Mouse (Mus musculus): ENCODE data around the gene Psors1c2. TPM values are rescaled to one million over a fixed set of nuclear protein-coding genes. Genes with fewer than 3 reads are reported as not detected.

Psors1c2 gene
- polyA plus RNA-seq, 1 experiment from 2014 or later = 0.66 TPM

DNA sequence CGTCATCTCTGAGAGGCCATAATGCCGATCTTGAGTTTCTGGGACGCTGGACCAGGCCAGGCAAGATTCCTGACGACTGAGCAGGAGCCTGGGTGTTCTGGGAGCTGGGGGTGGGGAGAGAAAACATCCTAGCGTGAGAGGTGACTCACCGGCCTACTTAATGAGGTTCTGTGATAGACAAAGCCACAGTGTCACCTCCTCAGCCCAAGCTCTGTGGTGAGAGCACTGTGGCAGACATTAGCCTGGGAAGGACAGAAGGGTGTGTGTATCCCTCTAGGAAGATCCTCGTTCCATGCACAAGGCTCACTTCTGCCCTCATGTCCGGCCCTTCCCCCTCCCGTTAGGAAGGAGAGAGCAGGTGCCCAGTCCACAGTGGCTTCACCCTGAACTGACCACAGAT lies 24.4 kb downstream of the Psors1c2 start:
- Histone ChIP-seq H3K27ac (replicated peaks in 1 of 2; ENCODE audit: control insufficient read depth in 1 of 2, insufficient read depth in 1 of 2, low read depth in 2 of 2, low read length in 2 of 2) (no peak overlapping the region), H3K27me3 (ENCODE audit: control insufficient read depth, insufficient read depth, low read length) (no peaks in the 10 kb centered on the region), H3K9ac (ENCODE audit: low read length) (no peak overlapping the region), H3K4me2 (ENCODE audit: low read length) (no peak overlapping the region), H3K4me3 (ENCODE audit: control insufficient read depth in 1 of 2, insufficient read depth in 1 of 2, low read depth in 1 of 2, low read length in 2 of 2) (no peak overlapping the region), H3K36me3 (ENCODE audit: control insufficient read depth, insufficient read depth, low read length) (no peaks in the 10 kb centered on the region), H3K4me1 (ENCODE audit: control insufficient read depth in 2 of 2, insufficient read depth in 2 of 2, low read length in 2 of 2) (0 out of 4 replicates have a peak, but pooled peaks cover under 1 to 2% of the 10 kb centered on the region in 2 experiments), H3K9me3 (ENCODE audit: control insufficient read depth, low read length) (no peaks in the 10 kb centered on the region; the same call in 1 of the 2 replicates)
- 59% methylated on average over 9 of the region's 9 CpGs for WGBS
- no peak for ATAC-seq (ENCODE audit: insufficient number of reproducible peaks, insufficient read depth, low FRiP score, low read depth)

DNA sequence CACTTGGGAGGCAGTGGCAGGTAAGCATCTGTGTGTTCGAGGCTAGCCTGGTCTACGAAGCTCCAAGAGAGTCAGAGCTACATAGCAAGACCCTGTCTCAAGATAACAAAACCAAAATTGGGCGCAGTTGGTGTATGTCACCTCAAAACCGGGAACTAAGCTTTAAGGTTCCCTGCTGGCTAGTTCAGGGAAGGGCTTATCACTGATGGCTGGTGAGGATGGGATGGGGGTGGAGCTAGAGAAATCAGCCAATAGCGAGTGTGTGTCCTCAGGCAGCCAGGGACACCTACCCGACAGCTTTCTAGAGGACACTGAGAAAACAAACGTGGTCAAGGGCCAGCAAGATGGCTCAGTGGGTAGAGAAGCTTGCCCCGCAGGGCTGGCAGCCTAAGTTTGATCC lies 25.2 kb downstream of the Psors1c2 start:
- WGBS = 50% methylated on average over 8 of the region's 8 CpGs
- Histone ChIP-seq H3K36me3 (ENCODE audit: control insufficient read depth, insufficient read depth, low read length) (no peaks in the 10 kb centered on the region), H3K27me3 (ENCODE audit: control insufficient read depth, insufficient read depth, low read length) (no peaks in the 10 kb centered on the region), H3K4me1 (ENCODE audit: control insufficient read depth in 2 of 2, insufficient read depth in 2 of 2, low read length in 2 of 2) (0 out of 4 replicates have a peak, but pooled peaks cover 0 to 2% of the 10 kb centered on the region in 2 experiments), H3K4me2 (ENCODE audit: low read length) (no peak overlapping the region), H3K4me3 (ENCODE audit: control insufficient read depth in 1 of 2, insufficient read depth in 1 of 2, low read depth in 1 of 2, low read length in 2 of 2) (no peak overlapping the region), H3K9ac (ENCODE audit: low read length) (no peak overlapping the region), H3K27ac (replicated peaks in 1 of 2; ENCODE audit: control insufficient read depth in 1 of 2, insufficient read depth in 1 of 2, low read depth in 2 of 2, low read length in 2 of 2) (no peak overlapping the region), H3K9me3 (ENCODE audit: control insufficient read depth, low read length) (no peaks in the 10 kb centered on the region; the same call in 1 of the 2 replicates)
- ATAC-seq (ENCODE audit: insufficient number of reproducible peaks, insufficient read depth, low FRiP score, low read depth) = no peak

DNA sequence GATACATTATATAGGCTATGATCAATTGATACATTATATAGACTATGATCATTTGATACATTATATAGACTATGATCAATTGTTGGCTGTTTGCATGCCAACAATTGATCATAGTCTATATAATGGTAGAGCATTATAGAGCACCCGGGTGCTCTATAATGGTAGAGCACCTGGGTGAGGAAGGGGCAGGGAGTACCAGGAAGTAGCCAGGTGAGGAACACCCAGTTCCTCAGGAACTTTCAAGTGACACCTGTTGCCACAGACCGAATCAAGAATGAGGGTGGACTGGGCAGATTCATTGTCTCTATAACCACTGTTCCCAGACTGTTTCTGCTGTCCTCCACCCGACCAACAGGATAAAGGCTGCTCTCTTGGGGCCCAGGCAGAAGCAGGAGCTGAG lies 34.1 kb downstream of the Psors1c2 start, which contains the start of gene 2300002M23Rik:
2300002M23Rik (plus strand) TSS at position 301 of the 400 bp plus-strand sequence.
- H3K9me3 ChIP-seq (ENCODE audit: control insufficient read depth, low read length) = no peaks in the 10 kb centered on the region
- H3K27ac ChIP-seq (replicated peaks in 1 of 2; ENCODE audit: control insufficient read depth in 1 of 2, insufficient read depth in 1 of 2, low read depth in 2 of 2, low read length in 2 of 2) = no peak within 1 kb of the TSS
- WGBS = 48% methylated on average over 3 of the region's 3 CpGs
- H3K4me1 ChIP-seq (ENCODE audit: control insufficient read depth in 2 of 2, insufficient read depth in 2 of 2, low read length in 2 of 2) = peaks cover 0 to 6% of the 10 kb centered on the region in 2 experiments; a peak in 2 of 4 replicates
- no peak for ATAC-seq (ENCODE audit: insufficient number of reproducible peaks, insufficient read depth, low FRiP score, low read depth)
- H3K36me3 ChIP-seq (ENCODE audit: control insufficient read depth, insufficient read depth, low read length) = no peaks in the 10 kb centered on the region
- H3K4me2 ChIP-seq (ENCODE audit: low read length) = no peak within 1 kb of the TSS
- no peak within 1 kb of the TSS for H3K4me3 ChIP-seq (ENCODE audit: control insufficient read depth in 1 of 2, insufficient read depth in 1 of 2, low read depth in 1 of 2, low read length in 2 of 2)
- no peak within 1 kb of the TSS for H3K9ac ChIP-seq (ENCODE audit: low read length)
- peaks cover 22% of the 10 kb centered on the region for H3K27me3 ChIP-seq (ENCODE audit: control insufficient read depth, insufficient read depth, low read length)

DNA sequence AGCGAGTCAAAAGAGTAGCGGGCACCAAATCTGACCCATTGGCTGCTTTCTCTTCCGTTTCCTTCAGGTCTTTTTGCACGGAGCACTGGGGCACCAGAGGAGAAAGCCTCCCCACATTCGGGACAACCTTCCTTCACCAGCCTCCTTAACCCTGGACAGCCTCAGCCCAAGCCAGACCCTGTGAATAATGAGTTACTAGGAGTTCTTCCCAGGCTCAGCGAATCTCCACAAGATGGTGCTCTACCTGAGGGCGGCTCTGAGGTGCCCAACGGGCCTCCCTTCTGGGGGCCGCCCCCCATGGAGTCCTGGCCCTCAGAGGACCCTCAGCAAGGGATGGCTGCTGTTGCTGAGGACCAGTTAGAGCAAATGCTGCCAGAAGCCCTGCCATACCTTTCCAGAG lies 34.8 kb downstream of the Psors1c2 start:
- peaks cover 22% of the 10 kb centered on the region for H3K27me3 ChIP-seq (ENCODE audit: control insufficient read depth, insufficient read depth, low read length)
- H3K36me3 ChIP-seq (ENCODE audit: control insufficient read depth, insufficient read depth, low read length) = no peaks in the 10 kb centered on the region
- no peak overlapping the region for H3K27ac ChIP-seq (replicated peaks in 1 of 2; ENCODE audit: control insufficient read depth in 1 of 2, insufficient read depth in 1 of 2, low read depth in 2 of 2, low read length in 2 of 2)
- WGBS = 20% methylated on average over 9 of the region's 9 CpGs
- H3K4me2 ChIP-seq (ENCODE audit: low read length) = no peak overlapping the region
- ATAC-seq (ENCODE audit: insufficient number of reproducible peaks, insufficient read depth, low FRiP score, low read depth) = no peak
- H3K9me3 ChIP-seq (ENCODE audit: control insufficient read depth, low read length) = no peaks in the 10 kb centered on the region
- peaks cover 0 to 6% of the 10 kb centered on the region in 2 experiments; a peak in 2 of 4 replicates for H3K4me1 ChIP-seq (ENCODE audit: control insufficient read depth in 2 of 2, insufficient read depth in 2 of 2, low read length in 2 of 2)
- no peak overlapping the region for H3K9ac ChIP-seq (ENCODE audit: low read length)
- no peak overlapping the region for H3K4me3 ChIP-seq (ENCODE audit: control insufficient read depth in 1 of 2, insufficient read depth in 1 of 2, low read depth in 1 of 2, low read length in 2 of 2)

DNA sequence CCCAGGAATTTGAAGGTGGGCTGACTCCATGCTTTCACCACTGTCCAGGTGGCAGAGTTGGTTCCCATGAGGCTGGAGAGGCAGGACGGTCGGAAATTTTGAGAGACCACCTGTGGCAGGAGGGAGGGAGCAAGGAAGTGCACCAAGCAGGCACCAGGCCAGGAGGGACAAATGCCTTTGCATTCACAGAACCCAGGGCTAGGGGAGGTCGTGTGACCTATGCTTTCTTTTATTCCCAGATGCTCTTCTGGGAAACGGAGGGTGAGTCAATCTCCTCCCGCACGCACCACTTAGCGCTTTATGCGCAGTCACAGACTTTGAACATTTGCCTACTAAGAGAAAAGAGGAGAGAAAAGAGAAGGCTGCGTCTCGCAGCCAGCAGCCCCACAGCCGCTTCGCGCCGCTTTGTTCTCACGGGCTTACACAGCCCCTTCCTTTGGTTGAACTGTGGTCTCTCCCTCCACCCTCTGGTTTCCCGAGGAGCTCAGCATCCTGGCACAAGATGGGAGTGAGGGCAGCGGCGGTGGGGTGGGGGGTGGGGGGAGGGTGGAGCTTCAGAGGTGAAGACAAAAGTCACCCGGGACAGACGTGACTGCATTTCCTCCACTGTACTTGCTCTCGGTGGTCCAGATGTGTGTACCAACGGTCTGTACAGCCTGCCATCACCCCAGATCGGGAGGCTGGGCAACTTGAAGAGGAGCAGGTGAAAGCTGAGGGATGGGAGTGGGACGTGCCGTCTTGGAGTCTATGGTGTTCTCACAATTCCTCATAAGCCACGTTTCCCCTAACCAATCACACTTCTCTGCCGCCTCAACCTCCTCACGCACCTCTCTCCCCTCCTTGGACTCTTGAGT lies 36.3 kb downstream of the Psors1c2 start:
- Histone ChIP-seq H3K4me1 (ENCODE audit: control insufficient read depth in 2 of 2, insufficient read depth in 2 of 2, low read length in 2 of 2) (peaks cover 0 to 6% of the 10 kb centered on the region in 2 experiments; a peak in 2 of 4 replicates), H3K27ac (replicated peaks in 1 of 2; ENCODE audit: control insufficient read depth in 1 of 2, insufficient read depth in 1 of 2, low read depth in 2 of 2, low read length in 2 of 2) (no peak overlapping the region), H3K4me3 (ENCODE audit: control insufficient read depth in 1 of 2, insufficient read depth in 1 of 2, low read depth in 1 of 2, low read length in 2 of 2) (peak overlapping the region; percentile 21 to 32), H3K4me2 (ENCODE audit: low read length) (peak overlapping the region; percentile 63), H3K27me3 (ENCODE audit: control insufficient read depth, insufficient read depth, low read length) (peaks cover 22% of the 10 kb centered on the region), H3K9me3 (ENCODE audit: control insufficient read depth, low read length) (no peaks in the 10 kb centered on the region), H3K36me3 (ENCODE audit: control insufficient read depth, insufficient read depth, low read length) (no peaks in the 10 kb centered on the region), H3K9ac (ENCODE audit: low read length) (peak overlapping the region; percentile 52; the same call in 1 of the 2 replicates)
- 4% methylated on average over 28 of the region's 28 CpGs for WGBS
- no peak for ATAC-seq (ENCODE audit: insufficient number of reproducible peaks, insufficient read depth, low FRiP score, low read depth)

DNA sequence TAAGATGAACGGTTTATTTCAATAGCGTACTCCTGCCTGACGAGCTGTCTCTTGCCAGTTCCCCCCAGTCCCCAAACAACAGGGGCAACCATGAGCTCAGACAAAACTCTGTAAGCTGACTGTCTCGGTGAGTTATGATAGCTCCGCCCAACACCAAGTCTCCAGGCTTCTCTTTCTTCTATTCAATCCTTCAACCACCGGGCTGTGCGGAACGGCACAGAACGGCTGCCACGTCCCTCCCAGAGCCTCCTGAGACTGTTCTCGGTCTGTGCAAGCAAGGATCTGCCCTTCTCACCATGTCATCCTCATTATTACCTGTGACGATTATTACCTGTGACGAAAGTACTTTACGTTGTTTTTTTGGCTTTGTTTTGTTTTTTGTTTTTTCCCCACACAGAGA lies 37.8 kb downstream of the Psors1c2 start:
- ATAC-seq (ENCODE audit: insufficient number of reproducible peaks, insufficient read depth, low FRiP score, low read depth) = no peak
- 85% methylated on average over 14 of the region's 14 CpGs for WGBS

DNA sequence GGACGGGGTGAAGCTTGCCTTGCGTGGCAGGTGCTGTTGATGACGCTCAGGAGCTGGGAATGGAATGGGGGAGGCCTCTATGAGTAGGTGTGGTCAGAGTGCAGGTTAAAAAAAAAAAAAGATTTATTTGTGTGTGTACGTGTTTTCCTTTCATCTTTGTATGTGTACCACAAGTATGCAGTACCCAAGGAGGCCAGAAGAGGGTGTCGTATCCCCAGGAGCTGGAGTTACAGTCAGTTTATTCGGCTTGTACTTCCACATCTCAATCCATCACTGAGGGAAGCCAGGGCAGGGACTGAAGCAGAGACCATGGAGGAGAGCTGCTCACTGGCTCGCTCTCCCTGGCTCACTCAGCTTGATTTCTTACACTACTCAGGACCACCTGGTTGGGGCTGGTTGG lies 38.5 kb downstream of the Psors1c2 start:
- ATAC-seq (ENCODE audit: insufficient number of reproducible peaks, insufficient read depth, low FRiP score, low read depth) = no peak
- Histone ChIP-seq H3K36me3 (ENCODE audit: control insufficient read depth, insufficient read depth, low read length) (no peaks in the 10 kb centered on the region), H3K27me3 (ENCODE audit: control insufficient read depth, insufficient read depth, low read length) (peaks cover 32% of the 10 kb centered on the region), H3K9me3 (ENCODE audit: control insufficient read depth, low read length) (no peaks in the 10 kb centered on the region), H3K27ac (replicated peaks in 1 of 2; ENCODE audit: control insufficient read depth in 1 of 2, insufficient read depth in 1 of 2, low read depth in 2 of 2, low read length in 2 of 2) (no peak overlapping the region), H3K9ac (ENCODE audit: low read length) (no peak overlapping the region), H3K4me3 (ENCODE audit: control insufficient read depth in 1 of 2, insufficient read depth in 1 of 2, low read depth in 1 of 2, low read length in 2 of 2) (no peak overlapping the region), H3K4me2 (ENCODE audit: low read length) (no peak overlapping the region), H3K4me1 (ENCODE audit: control insufficient read depth in 2 of 2, insufficient read depth in 2 of 2, low read length in 2 of 2) (peaks cover 0 to 6% of the 10 kb centered on the region in 2 experiments; a peak in 2 of 4 replicates)
- WGBS = 94% methylated on average over 7 of the region's 7 CpGs

More for the DNA sequence above, 37.8 kb downstream of the Psors1c2 start:
- H3K27ac ChIP-seq (replicated peaks in 1 of 2; ENCODE audit: control insufficient read depth in 1 of 2, insufficient read depth in 1 of 2, low read depth in 2 of 2, low read length in 2 of 2) = no peak overlapping the region
- peaks cover 26% of the 10 kb centered on the region for H3K27me3 ChIP-seq (ENCODE audit: control insufficient read depth, insufficient read depth, low read length)
- H3K4me1 ChIP-seq (ENCODE audit: control insufficient read depth in 2 of 2, insufficient read depth in 2 of 2, low read length in 2 of 2) = peaks cover 0 to 6% of the 10 kb centered on the region in 2 experiments; a peak in 2 of 4 replicates
- no peaks in the 10 kb centered on the region for H3K36me3 ChIP-seq (ENCODE audit: control insufficient read depth, insufficient read depth, low read length)
- H3K9me3 ChIP-seq (ENCODE audit: control insufficient read depth, low read length) = no peaks in the 10 kb centered on the region
- H3K4me3 ChIP-seq (ENCODE audit: control insufficient read depth in 1 of 2, insufficient read depth in 1 of 2, low read depth in 1 of 2, low read length in 2 of 2) = no peak overlapping the region
- H3K9ac ChIP-seq (ENCODE audit: low read length) = no peak overlapping the region
- H3K4me2 ChIP-seq (ENCODE audit: low read length) = no peak overlapping the region
